In the genomic region with DNA sequence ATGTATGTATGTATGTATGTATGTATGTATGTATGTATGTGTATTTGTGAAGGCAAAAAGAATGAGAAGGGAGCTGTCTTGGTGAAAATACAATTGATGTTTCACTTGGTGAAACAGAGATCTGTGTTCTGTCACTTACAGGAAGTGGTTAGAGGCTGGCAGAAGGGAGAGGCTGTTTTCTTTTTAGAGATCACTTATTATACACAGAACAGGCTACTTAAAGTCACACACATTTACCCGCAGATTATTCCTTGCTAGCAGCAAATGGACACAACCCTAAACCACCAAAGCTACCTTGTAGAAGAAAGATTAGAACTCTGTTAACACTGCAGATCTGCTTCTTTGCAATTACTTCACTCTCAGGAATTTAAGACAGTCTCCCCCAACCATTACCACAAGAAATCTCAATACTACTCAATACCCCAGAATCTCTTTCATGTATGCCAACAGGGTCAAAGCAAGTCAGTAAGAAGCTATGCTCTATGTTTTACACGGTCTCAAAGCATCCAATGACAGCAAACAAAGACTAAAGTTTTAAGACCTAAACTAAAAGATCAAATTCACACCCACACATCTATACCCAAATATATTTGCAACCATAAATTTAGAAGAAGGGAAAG, we compare ENCODE assay signal across 14 mouse cellular contexts.
DNase-seq lines count a peak whose midpoint lies in the region; ATAC-seq and TF ChIP-seq lines count a peak whose summit lies in the region.
"Had no signal": no experiment of that assay in that cellular context is flagged by ENCODE, and none has a peak within 500 bp of the region (broad histone marks: within the 10 kb centered on the region; RNA-seq: fewer than 3 reads in every experiment).

No protein-coding gene starts in this region.

- WGBS in liver, postnatal 0 days (ENCODE audit: insufficient replicate concordance), result 21% methylated on average over 2 of the region's 2 CpGs
- WGBS in liver, embryonic 11.5 days, result 32% methylated on average over 2 of the region's 2 CpGs

- no peak overlapping the region for H3K9ac ChIP-seq in liver, postnatal 0 days (replicated peaks)
- H3K9ac ChIP-seq in liver, embryonic 11.5 days (ENCODE audit: low read depth, low read length), result no peak overlapping the region
- H3K9ac ChIP-seq: embryonic facial prominence, embryonic 12.5 days; lung, embryonic 15.5 days had no signal

- peaks cover 21% of the 10 kb centered on the region for H3K4me1 ChIP-seq in liver, postnatal 0 days (ENCODE audit: insufficient read depth)
- peaks cover 24% of the 10 kb centered on the region for H3K4me1 ChIP-seq in liver, embryonic 11.5 days (replicated peaks; ENCODE audit: control insufficient read depth, insufficient read depth, low read length)

- TF ChIP-seq CTCF in liver, postnatal 0 days (IDR thresholded peaks at IDR 0.05; ENCODE audit: low read depth), result no peak

- ATAC-seq in liver, postnatal 0 days, result no peak
- ATAC-seq in liver, embryonic 11.5 days (replicated peaks; ENCODE audit: low FRiP score), result no peak
- peak; percentile 90 for ATAC-seq in CD4-positive, CD25-positive, alpha-beta regulatory T cell, adult 4 months
- ATAC-seq in common myeloid progenitor, adult 5-6 weeks (replicated peaks; ENCODE audit: low read depth, poor library complexity, severe bottlenecking), result peak; percentile 52
- ATAC-seq: intestine, embryonic 16.5 days; midbrain, embryonic 16.5 days had no signal

- H3K4me2 ChIP-seq in liver, postnatal 0 days (ENCODE audit: low read depth, low read length), result no peak overlapping the region
- no peak overlapping the region for H3K4me2 ChIP-seq in liver, embryonic 11.5 days
- H3K4me2 ChIP-seq: embryonic facial prominence, embryonic 12.5 days; lung, embryonic 15.5 days had no signal

- no peaks in the 10 kb centered on the region for H3K9me3 ChIP-seq in liver, postnatal 0 days (ENCODE audit: low read length)
- H3K9me3 ChIP-seq in liver, embryonic 11.5 days (ENCODE audit: control insufficient read depth, low read length), result no peaks in the 10 kb centered on the region
- H3K9me3 ChIP-seq: embryonic facial prominence, embryonic 12.5 days; lung, embryonic 15.5 days had no signal

- H3K4me3 ChIP-seq in liver, postnatal 0 days (ENCODE audit: low read depth, low read length), result no peak overlapping the region
- no peak overlapping the region for H3K4me3 ChIP-seq in liver, embryonic 11.5 days (ENCODE audit: low read depth, low read length)
- H3K4me3 ChIP-seq: embryonic facial prominence, embryonic 12.5 days; layer of hippocampus, adult 2 months; lung, embryonic 15.5 days had no signal

- no peaks in the 10 kb centered on the region for H3K27me3 ChIP-seq in liver, postnatal 0 days (ENCODE audit: insufficient read depth, low read length)
- H3K27me3 ChIP-seq in liver, embryonic 11.5 days (replicated peaks; ENCODE audit: control insufficient read depth, insufficient read depth, low read length), result no peaks in the 10 kb centered on the region
- H3K27me3 ChIP-seq: embryonic facial prominence, embryonic 12.5 days; lung, embryonic 15.5 days had no signal

- intact Hi-C loops in left cerebral cortex, postnatal 25 days (cut with DNase I), result no loop called here

- H3K36me3 ChIP-seq in liver, postnatal 0 days (replicated peaks; ENCODE audit: insufficient read depth, low read length), result no peaks in the 10 kb centered on the region
- H3K36me3 ChIP-seq in liver, embryonic 11.5 days (ENCODE audit: control insufficient read depth, insufficient read depth, low read length), result no peaks in the 10 kb centered on the region
- H3K36me3 ChIP-seq: embryonic facial prominence, embryonic 12.5 days; lung, embryonic 15.5 days had no signal

- no peak for TF ChIP-seq EP300 in liver, postnatal 0 days (IDR thresholded peaks at IDR 0.05; ENCODE audit: low read depth)

- no peak for DNase-seq in liver, postnatal 0 days
- DNase-seq in liver, embryonic 11.5 days (ENCODE audit: low spot score), result no peak
- DNase-seq in naive thymus-derived CD4-positive, alpha-beta T cell, adult 2 months (ENCODE audit: low read depth), result peak; percentile 77
- DNase-seq in layer of hippocampus, adult 18-20 months (ENCODE audit: low spot score in 2 of 2), result no peak
- DNase-seq in left cerebral cortex, postnatal 25 days (ENCODE audit: low spot score in 2 of 2), result no peak
- DNase-seq: cerebellum, adult 8-10 months; left cerebral cortex, postnatal 4 days had no signal

- H3K27ac ChIP-seq in liver, postnatal 0 days (ENCODE audit: low read depth), result peak overlapping the region; percentile 59; the same call in 1 of the 2 replicates
- H3K27ac ChIP-seq in liver, embryonic 11.5 days (ENCODE audit: low read depth, low read length), result no peak overlapping the region
- H3K27ac ChIP-seq: embryonic facial prominence, embryonic 12.5 days; layer of hippocampus, adult 2 months; lung, embryonic 15.5 days had no signal

Comparison
In these comparisons a context has a peak if more than half of its experiments do, and no peak if none do; other contexts are left out.
1. ATAC-seq: peak in CD4-positive, CD25-positive, alpha-beta regulatory T cell, adult 4 months (single experiment) and common myeloid progenitor, adult 5-6 weeks (single experiment); none in liver, postnatal 0 days (single experiment) and liver, embryonic 11.5 days (single experiment).